Mouse (Mus musculus): ENCODE measurements at regions not wholly inside any gene's neighbourhood (a gene's known extent, or its start where the extent isn't known, plus 50 kb on each side); places are given as distances from the start of the nearest gene placed in this dataset.
A peak's percentile ranks its signal among the peaks of the same experiment; 100 is the strongest.

DNA sequence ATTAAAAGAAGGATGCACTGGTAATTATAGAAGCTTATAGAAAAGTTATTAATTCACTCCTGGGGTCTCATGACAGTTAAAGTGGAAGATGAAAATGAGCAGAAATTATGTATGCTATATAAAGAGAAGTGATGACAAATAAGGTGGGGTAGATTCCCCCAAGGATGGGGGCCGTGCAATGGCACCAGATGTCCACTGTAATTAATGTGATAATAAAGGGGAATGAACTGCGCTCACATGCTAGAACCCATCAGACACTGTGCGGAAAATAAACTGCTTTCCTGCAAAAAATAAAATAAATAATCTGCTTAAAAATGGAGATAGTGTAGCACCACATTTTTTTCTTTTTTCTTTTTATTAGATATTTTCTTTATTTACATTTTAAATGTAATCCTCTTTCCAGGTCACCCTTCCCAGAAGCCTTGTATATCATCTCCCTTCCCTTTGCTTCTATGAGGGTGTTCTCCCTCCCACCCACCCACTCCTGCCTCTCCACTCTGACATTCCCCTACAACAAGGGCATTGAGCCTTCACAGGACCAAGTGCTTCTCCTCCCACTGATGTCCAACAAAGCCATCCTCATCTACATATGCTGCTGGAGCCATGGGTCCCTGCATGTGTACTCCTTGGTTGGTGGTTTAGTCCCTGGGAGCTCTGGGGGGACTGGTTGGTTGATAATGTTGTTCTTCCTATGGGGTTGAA lies 934.0 kb upstream of the Pcdh20 start:
- DNase-seq (ENCODE audit: inconsistent age in 2 of 2, low spot score in 1 of 2): no peak

GRCm38 (mm10) chr14:89402568-89403339 lies 931.6 kb upstream of the Pcdh20 start:
- DNase-seq (ENCODE audit: inconsistent age in 2 of 2, low spot score in 1 of 2): no peak

GRCm38 (mm10) chr14:89357050-89357749 lies 886.0 kb upstream of the Pcdh20 start:
- DNase-seq (ENCODE audit: inconsistent age in 2 of 2, low spot score in 1 of 2): no peak

- DNase-seq (ENCODE audit: inconsistent age in 2 of 2, low spot score in 1 of 2): peak in 1 of 2 experiments; percentile 35
Measured at GRCm38 (mm10) chr14:89347972-89348371, 876.8 kb upstream of the Pcdh20 start.

DNA sequence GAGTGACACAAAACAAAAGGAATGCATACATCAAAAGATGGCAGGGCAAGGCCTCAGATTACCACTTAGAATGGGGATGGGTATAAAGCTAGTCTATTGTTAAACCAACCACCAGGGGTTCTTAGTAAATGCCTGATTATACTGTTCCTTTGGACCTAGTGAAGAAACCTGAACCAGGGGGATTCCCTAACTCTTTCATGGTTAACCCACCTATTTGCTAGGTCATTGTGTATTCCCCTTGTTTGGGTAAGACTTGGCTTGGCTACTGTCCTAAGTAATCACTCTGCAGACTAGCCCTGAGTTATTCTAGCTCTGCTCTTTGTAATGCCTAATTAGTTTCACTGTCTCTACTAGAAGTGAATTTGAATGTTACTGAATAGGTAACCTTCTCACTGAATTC lies 853.9 kb upstream of the Pcdh20 start:
- DNase-seq (ENCODE audit: inconsistent age in 2 of 2, low spot score in 1 of 2): no peak

DNA sequence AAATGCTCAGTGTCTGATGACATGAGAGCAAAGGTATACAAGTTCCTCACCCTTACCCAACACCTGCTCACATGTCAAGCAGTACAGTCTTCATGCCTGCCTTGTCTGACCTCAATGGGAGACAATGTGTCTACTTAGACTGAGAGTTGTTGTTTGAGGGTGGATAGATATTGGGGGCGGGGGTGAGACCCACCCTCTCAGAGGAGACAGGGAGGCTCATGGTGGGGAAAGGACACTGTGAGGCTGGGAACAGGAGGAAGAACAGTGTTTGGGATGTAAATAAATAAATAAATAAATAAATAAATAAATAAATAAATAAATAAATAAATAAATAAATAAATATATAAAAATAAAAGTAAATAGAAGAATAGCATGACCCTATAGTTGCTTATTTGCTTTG lies 837.3 kb upstream of the Pcdh20 start:
- no peak for DNase-seq (ENCODE audit: inconsistent age in 2 of 2, low spot score in 1 of 2)
